In the genomic region with DNA sequence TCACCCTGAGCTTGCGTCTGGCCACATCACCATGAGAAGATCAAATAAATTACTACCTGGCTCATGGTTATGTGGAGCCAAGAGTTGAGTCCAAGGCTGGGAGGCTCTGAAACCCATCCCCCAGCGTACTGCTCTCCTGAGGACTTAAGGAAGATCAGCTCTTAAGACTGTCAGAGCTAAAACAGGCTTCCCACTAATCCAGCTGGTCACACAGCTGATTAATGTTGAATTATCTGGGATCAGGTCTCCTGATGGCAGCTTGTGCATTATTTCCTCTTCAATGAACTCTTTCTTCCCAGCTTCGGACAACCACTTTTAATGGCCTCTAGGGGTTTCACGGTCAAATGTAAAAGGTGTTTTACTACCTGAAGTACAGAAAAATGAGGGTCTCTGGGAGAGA, we compare ENCODE assay signal across 20 mouse cellular contexts.
DNase-seq lines count a peak whose midpoint lies in the region; ATAC-seq and TF ChIP-seq lines count a peak whose summit lies in the region.
"Had no signal": no experiment of that assay in that cellular context is flagged by ENCODE, and none has a peak within 500 bp of the region (broad histone marks: within the 10 kb centered on the region; RNA-seq: fewer than 3 reads in every experiment).

No protein-coding gene starts in this region.

- no peaks in the 10 kb centered on the region for H3K27me3 ChIP-seq in forebrain, embryonic 11.5 days (ENCODE audit: control insufficient read depth, insufficient read depth, low read length)
- H3K27me3 ChIP-seq in forebrain, embryonic 15.5 days = no peaks in the 10 kb centered on the region
- H3K27me3 ChIP-seq: stomach, embryonic 15.5 days had no signal

- intact Hi-C loops in left cerebral cortex, adult 2 months (cut with DNase I) = loop anchor here (5.0 kb wide), 1 partner anchor 106 kb away; no protein-coding TSS in a partner anchor
- intact Hi-C loops in left cerebral cortex, postnatal 14 days (cut with DNase I) = loop anchor here (5.0 kb wide), 1 partner anchor 34 kb away; no protein-coding TSS in a partner anchor

- no peak overlapping the region for H3K4me3 ChIP-seq in left cerebral cortex, adult 2 months
- no peak overlapping the region for H3K4me3 ChIP-seq in forebrain, embryonic 11.5 days (ENCODE audit: low read depth, low read length)
- H3K4me3 ChIP-seq in forebrain, embryonic 15.5 days = no peak overlapping the region
- H3K4me3 ChIP-seq: erythroblast, embryonic 14.5 days; stomach, embryonic 15.5 days had no signal

- no peaks in the 10 kb centered on the region for H3K36me3 ChIP-seq in forebrain, embryonic 11.5 days (ENCODE audit: control insufficient read depth, insufficient read depth, low read length)
- H3K36me3 ChIP-seq in forebrain, embryonic 15.5 days = 0 out of 2 replicates have a peak, but pooled peaks cover 4% of the 10 kb centered on the region
- H3K36me3 ChIP-seq: stomach, embryonic 15.5 days had no signal

- no peak for DNase-seq in left cerebral cortex, adult 2 months (ENCODE audit: extremely low spot score in 1 of 2, low spot score in 2 of 2)
- no peak for DNase-seq in left cerebral cortex, postnatal 14 days (ENCODE audit: low spot score in 2 of 2)
- DNase-seq in forebrain, embryonic 11.5 days (ENCODE audit: low spot score) = no peak
- DNase-seq in retina, adult 2 months (ENCODE audit: low read depth, low spot score) = peak; percentile 16
- no peak for DNase-seq in cerebellum, adult 18-20 months
- no peak for DNase-seq in layer of hippocampus, adult 18-20 months (ENCODE audit: low spot score in 2 of 2)
- no peak for DNase-seq in heart, adult 18-20 months
- DNase-seq: adrenal gland, adult 8-10 months; cerebellum, postnatal 14 days; gastrocnemius, postnatal 14 days; kidney, adult 2 months; kidney, postnatal 25 days; right cerebral cortex, postnatal 25 days; thymus, adult 18-20 months had no signal

- no peak overlapping the region for H3K4me2 ChIP-seq in forebrain, embryonic 11.5 days (ENCODE audit: low read depth, low read length, severe bottlenecking)
- no peak overlapping the region for H3K4me2 ChIP-seq in forebrain, embryonic 15.5 days (replicated peaks)
- H3K4me2 ChIP-seq: stomach, embryonic 15.5 days had no signal

- TF ChIP-seq CTCF in left cerebral cortex, adult 2 months (IDR thresholded peaks at IDR 0.05) = no peak

- WGBS in forebrain, embryonic 11.5 days = 19% methylated on average over 4 of the region's 4 CpGs
- WGBS in forebrain, embryonic 15.5 days = 24% methylated on average over 4 of the region's 4 CpGs

- no peak overlapping the region; the same call in 1 of the 2 replicates for H3K9ac ChIP-seq in forebrain, embryonic 11.5 days (ENCODE audit: low read length)
- no peak overlapping the region for H3K9ac ChIP-seq in forebrain, embryonic 15.5 days (replicated peaks)
- H3K9ac ChIP-seq: liver, embryonic 14.5 days; stomach, embryonic 15.5 days had no signal

- ATAC-seq in forebrain, embryonic 11.5 days (replicated peaks; ENCODE audit: low FRiP score) = peak; percentile 29; the same call in 1 of the 2 replicates
- no peak for ATAC-seq in forebrain, embryonic 15.5 days (replicated peaks)
- ATAC-seq: inflammation-experienced regulatory T-cells, adult 6 months had no signal

- H3K9me3 ChIP-seq in forebrain, embryonic 11.5 days (ENCODE audit: control insufficient read depth, low read length) = no peaks in the 10 kb centered on the region
- no peaks in the 10 kb centered on the region for H3K9me3 ChIP-seq in forebrain, embryonic 15.5 days
- H3K9me3 ChIP-seq: stomach, embryonic 15.5 days had no signal

- H3K27ac ChIP-seq in left cerebral cortex, adult 2 months = peak overlapping the region; percentile 83
- H3K27ac ChIP-seq in forebrain, embryonic 11.5 days (ENCODE audit: low read depth, low read length) = no peak overlapping the region; the same call in 1 of the 2 replicates
- peak overlapping the region; percentile 87 for H3K27ac ChIP-seq in forebrain, embryonic 15.5 days (replicated peaks)
- H3K27ac ChIP-seq: liver, embryonic 14.5 days; macrophage; stomach, embryonic 15.5 days had no signal

- H3K4me1 ChIP-seq in forebrain, embryonic 11.5 days (replicated peaks; ENCODE audit: control insufficient read depth, insufficient read depth, low read length) = peaks cover 15% of the 10 kb centered on the region
- H3K4me1 ChIP-seq in forebrain, embryonic 15.5 days = peaks cover 27% of the 10 kb centered on the region
- H3K4me1 ChIP-seq: stomach, embryonic 15.5 days had no signal
